30 mouse cellular contexts compared by ENCODE assay signal in genomic region chr5:99450994-99451393, GRCm38 (mm10).
DNase-seq lines count a peak whose midpoint lies in the region; ATAC-seq and TF ChIP-seq lines count a peak whose summit lies in the region.
"Had no signal": no experiment of that assay in that cellular context is flagged by ENCODE, and none has a peak within 500 bp of the region (broad histone marks: within the 10 kb centered on the region; RNA-seq: fewer than 3 reads in every experiment).

No protein-coding gene starts in this region.

- ATAC-seq in forebrain, embryonic 13.5 days: no peak
- ATAC-seq in forebrain, embryonic 12.5 days (ENCODE audit: low FRiP score): no peak
- ATAC-seq in heart, embryonic 12.5 days (ENCODE audit: insufficient number of reproducible peaks, low FRiP score): no peak
- ATAC-seq in heart, embryonic 11.5 days (replicated peaks; ENCODE audit: insufficient number of reproducible peaks, low FRiP score, low TSS enrichment): no peak
- peak; percentile 46; the same call in 1 of the 2 replicates for ATAC-seq in lung, embryonic 16.5 days (ENCODE audit: low read depth)
- no peak for ATAC-seq in midbrain, embryonic 16.5 days
- ATAC-seq: intestine, postnatal 0 days had no signal

- H3K9ac ChIP-seq in forebrain, embryonic 13.5 days: no peak overlapping the region
- no peak overlapping the region for H3K9ac ChIP-seq in forebrain, embryonic 12.5 days
- H3K9ac ChIP-seq in heart, embryonic 12.5 days: no peak overlapping the region
- no peak overlapping the region for H3K9ac ChIP-seq in heart, embryonic 11.5 days (ENCODE audit: low read depth, low read length)
- H3K9ac ChIP-seq in lung, embryonic 16.5 days (ENCODE audit: low read length): no peak overlapping the region
- H3K9ac ChIP-seq in midbrain, embryonic 16.5 days (ENCODE audit: low read depth, low read length): no peak overlapping the region
- H3K9ac ChIP-seq: embryonic facial prominence, embryonic 12.5 days; heart, embryonic 13.5 days; limb, embryonic 15.5 days; liver, embryonic 13.5 days; neural tube, embryonic 15.5 days had no signal

- no peak for TF ChIP-seq POLR2A in lung, adult 2 months (IDR thresholded peaks at IDR 0.05; ENCODE audit: borderline replicate concordance, extremely low read depth, low read depth, low read length)

- TF ChIP-seq CTCF in lung, adult 2 months (IDR thresholded peaks at IDR 0.05; ENCODE audit: insufficient read depth, low read length): no peak

- peaks cover 25% of the 10 kb centered on the region for H3K4me1 ChIP-seq in forebrain, embryonic 13.5 days
- H3K4me1 ChIP-seq in forebrain, embryonic 12.5 days: peaks cover 11% of the 10 kb centered on the region; the same call in 1 of the 2 replicates
- H3K4me1 ChIP-seq in heart, embryonic 12.5 days (replicated peaks): peaks cover 30% of the 10 kb centered on the region
- peaks cover 7% of the 10 kb centered on the region for H3K4me1 ChIP-seq in heart, embryonic 11.5 days (ENCODE audit: control insufficient read depth, insufficient read depth, low read length)
- H3K4me1 ChIP-seq in lung, embryonic 16.5 days (replicated peaks; ENCODE audit: control insufficient read depth, insufficient read depth, low read length): peaks cover 3% of the 10 kb centered on the region; the same call in 1 of the 2 replicates
- peaks cover 2% of the 10 kb centered on the region for H3K4me1 ChIP-seq in lung, adult 2 months (ENCODE audit: control insufficient read depth, insufficient read depth, low read length)
- H3K4me1 ChIP-seq in midbrain, embryonic 16.5 days (ENCODE audit: control insufficient read depth, insufficient read depth, low read length): peaks cover 27% of the 10 kb centered on the region
- H3K4me1 ChIP-seq: embryonic facial prominence, embryonic 12.5 days; liver, embryonic 13.5 days had no signal

- no peak overlapping the region for H3K4me3 ChIP-seq in forebrain, embryonic 13.5 days
- H3K4me3 ChIP-seq in forebrain, embryonic 12.5 days (replicated peaks): no peak overlapping the region
- no peak overlapping the region for H3K4me3 ChIP-seq in heart, embryonic 12.5 days
- no peak overlapping the region for H3K4me3 ChIP-seq in heart, embryonic 11.5 days (ENCODE audit: low read depth, low read length)
- H3K4me3 ChIP-seq in lung, embryonic 16.5 days (ENCODE audit: low read length): no peak overlapping the region
- no peak overlapping the region for H3K4me3 ChIP-seq in lung, adult 2 months (replicated peaks; ENCODE audit: extremely low read depth, low read depth, low read length)
- H3K4me3 ChIP-seq in midbrain, embryonic 16.5 days (ENCODE audit: low read depth, low read length): no peak overlapping the region
- H3K4me3 ChIP-seq: embryonic facial prominence, embryonic 12.5 days; erythroblast, embryonic 14.5 days; heart, embryonic 13.5 days; limb, embryonic 10.5 days; limb, embryonic 15.5 days; liver, embryonic 13.5 days; neural tube, embryonic 15.5 days had no signal

- WGBS in forebrain, embryonic 13.5 days: 34% methylated on average over 4 of the region's 4 CpGs
- 60% methylated on average over 4 of the region's 4 CpGs for WGBS in forebrain, embryonic 12.5 days
- 70% methylated on average over 4 of the region's 4 CpGs for WGBS in heart, embryonic 12.5 days
- WGBS in heart, embryonic 11.5 days (ENCODE audit: insufficient replicate concordance): 72% methylated on average over 4 of the region's 4 CpGs
- WGBS in lung, embryonic 16.5 days: 27% methylated on average over 4 of the region's 4 CpGs
- WGBS in lung, adult 2 months: 52% methylated on average over 4 of the region's 4 CpGs
- WGBS in midbrain, embryonic 16.5 days: 56% methylated on average over 4 of the region's 4 CpGs

- no peaks in the 10 kb centered on the region for H3K36me3 ChIP-seq in forebrain, embryonic 13.5 days (ENCODE audit: poor library complexity, severe bottlenecking)
- no peaks in the 10 kb centered on the region for H3K36me3 ChIP-seq in forebrain, embryonic 12.5 days (replicated peaks)
- no peaks in the 10 kb centered on the region for H3K36me3 ChIP-seq in heart, embryonic 12.5 days
- H3K36me3 ChIP-seq in heart, embryonic 11.5 days (ENCODE audit: control insufficient read depth, insufficient read depth, low read length): no peaks in the 10 kb centered on the region
- H3K36me3 ChIP-seq in lung, embryonic 16.5 days (ENCODE audit: control insufficient read depth, insufficient read depth, low read length): no peaks in the 10 kb centered on the region
- no peaks in the 10 kb centered on the region for H3K36me3 ChIP-seq in midbrain, embryonic 16.5 days (ENCODE audit: control insufficient read depth, insufficient read depth, low read length)
- H3K36me3 ChIP-seq: embryonic facial prominence, embryonic 12.5 days; G1E; heart, embryonic 13.5 days; limb, embryonic 10.5 days; limb, embryonic 15.5 days; liver, embryonic 13.5 days; neural tube, embryonic 15.5 days had no signal

- 0 out of 2 replicates have a peak overlapping the region, but pooled peaks have one; percentile 38 for H3K27ac ChIP-seq in forebrain, embryonic 13.5 days
- no peak overlapping the region for H3K27ac ChIP-seq in forebrain, embryonic 12.5 days
- 0 out of 2 replicates have a peak overlapping the region, but pooled peaks have one; percentile 20 for H3K27ac ChIP-seq in heart, embryonic 12.5 days (ENCODE audit: poor library complexity, severe bottlenecking)
- no peak overlapping the region for H3K27ac ChIP-seq in heart, embryonic 11.5 days (ENCODE audit: low read depth, low read length)
- peak overlapping the region; percentile 65 for H3K27ac ChIP-seq in lung, embryonic 16.5 days (ENCODE audit: low read length)
- peak overlapping the region; percentile 70 for H3K27ac ChIP-seq in midbrain, embryonic 16.5 days (ENCODE audit: low read length)
- H3K27ac ChIP-seq: embryonic facial prominence, embryonic 12.5 days; limb, embryonic 15.5 days; liver, embryonic 13.5 days; macrophage; neural tube, embryonic 15.5 days had no signal

- no peaks in the 10 kb centered on the region for H3K27me3 ChIP-seq in forebrain, embryonic 13.5 days
- peaks cover 3% of the 10 kb centered on the region; the same call in 1 of the 2 replicates for H3K27me3 ChIP-seq in forebrain, embryonic 12.5 days
- H3K27me3 ChIP-seq in heart, embryonic 12.5 days (replicated peaks): no peaks in the 10 kb centered on the region
- no peaks in the 10 kb centered on the region for H3K27me3 ChIP-seq in heart, embryonic 11.5 days (ENCODE audit: control insufficient read depth, insufficient read depth, low read length)
- no peaks in the 10 kb centered on the region for H3K27me3 ChIP-seq in lung, embryonic 16.5 days (ENCODE audit: control insufficient read depth, insufficient read depth, low read depth, low read length)
- no peaks in the 10 kb centered on the region for H3K27me3 ChIP-seq in midbrain, embryonic 16.5 days (ENCODE audit: control insufficient read depth, insufficient read depth, low read depth, low read length)
- H3K27me3 ChIP-seq: embryonic facial prominence, embryonic 12.5 days; heart, embryonic 13.5 days; limb, embryonic 15.5 days; liver, embryonic 13.5 days; neural tube, embryonic 15.5 days had no signal

- DNase-seq in lung, adult 2 months: no peak
- no peak for DNase-seq in right cerebral cortex, postnatal 14 days
- DNase-seq: adrenal gland, adult 8-10 months; cerebellum, adult 8-10 months; cerebellum, postnatal 25 days; gastrocnemius, postnatal 14 days; heart, adult 18-20 months; heart, postnatal 14 days; kidney, postnatal 14 days; layer of hippocampus, adult 9-11 months; liver, embryonic 13.5 days; lung, adult 18-20 months; retina, postnatal 1 day; right cerebral cortex, postnatal 25 days; thymus, postnatal 14 days had no signal

- H3K4me2 ChIP-seq in forebrain, embryonic 13.5 days: no peak overlapping the region
- H3K4me2 ChIP-seq in forebrain, embryonic 12.5 days: no peak overlapping the region
- no peak overlapping the region for H3K4me2 ChIP-seq in heart, embryonic 12.5 days
- no peak overlapping the region for H3K4me2 ChIP-seq in heart, embryonic 11.5 days
- H3K4me2 ChIP-seq in lung, embryonic 16.5 days (ENCODE audit: low read depth, low read length): no peak overlapping the region
- no peak overlapping the region for H3K4me2 ChIP-seq in midbrain, embryonic 16.5 days (ENCODE audit: low read length)
- H3K4me2 ChIP-seq: embryonic facial prominence, embryonic 12.5 days; heart, embryonic 13.5 days; limb, embryonic 15.5 days; liver, embryonic 13.5 days; neural tube, embryonic 15.5 days had no signal

- H3K9me3 ChIP-seq in forebrain, embryonic 13.5 days (replicated peaks): no peaks in the 10 kb centered on the region
- no peaks in the 10 kb centered on the region for H3K9me3 ChIP-seq in forebrain, embryonic 12.5 days
- no peaks in the 10 kb centered on the region; the same call in 1 of the 2 replicates for H3K9me3 ChIP-seq in heart, embryonic 12.5 days (replicated peaks)
- H3K9me3 ChIP-seq in heart, embryonic 11.5 days (replicated peaks; ENCODE audit: control insufficient read depth, low read length): 0 out of 2 replicates have a peak, but pooled peaks cover 3% of the 10 kb centered on the region
- 0 out of 2 replicates have a peak, but pooled peaks cover 2% of the 10 kb centered on the region for H3K9me3 ChIP-seq in lung, embryonic 16.5 days (ENCODE audit: control insufficient read depth, low read length)
- H3K9me3 ChIP-seq in midbrain, embryonic 16.5 days (replicated peaks; ENCODE audit: control insufficient read depth, low read length, poor library complexity, severe bottlenecking): no peaks in the 10 kb centered on the region
- H3K9me3 ChIP-seq: embryonic facial prominence, embryonic 12.5 days; heart, embryonic 13.5 days; limb, embryonic 10.5 days; limb, embryonic 15.5 days; liver, embryonic 13.5 days; neural tube, embryonic 15.5 days had no signal

Comparison
In these comparisons a context has a peak if more than half of its experiments do, and no peak if none do; other contexts are left out.
1. H3K27ac ChIP-seq: peak in forebrain, embryonic 13.5 days (single experiment), heart, embryonic 12.5 days (single experiment), lung, embryonic 16.5 days (single experiment) and midbrain, embryonic 16.5 days (single experiment); none in forebrain, embryonic 12.5 days (single experiment) and heart, embryonic 11.5 days (single experiment).